Mouse (Mus musculus) megakaryocyte, adult 5-6 weeks (primary cell): ENCODE results near the gene Neurl4. TPM values are rescaled to one million over a fixed set of nuclear protein-coding genes. Genes with fewer than 3 reads are reported as not detected.
A peak's percentile ranks its signal among the peaks of the same experiment; 100 is the strongest.

Experiments
- ATAC-seq: 2 replicates; pipeline ENCODE4 v1.8.0; 2016; ENCODE audit warnings: mild to moderate bottlenecking, inconsistent platforms; ENCODE audit not compliant: poor library complexity, severe bottlenecking
- total RNA-seq, 2 experiments: library from RNA; stranded (forward) in 1 of 2; stranded (reverse) in 1 of 2; fragments of 153-499, 151-499 nt in 1 of 2; fragments of 221-1000, 200-1000 nt in 1 of 2; gene quantifications; 2 replicates each; pipeline versions ENCODE4 v1.2.3 to v1.2.4; 2015 to 2017

Gene Neurl4
- total RNA-seq, 2 experiments from 2014 or later: 7.1 to 18.9 TPM

GRCm38 (mm10) chr11:69930967-69931537 lies 30.2 kb downstream of the Neurl4 start:
- ATAC-seq: peak; percentile 92

- no peak for ATAC-seq
Measured at GRCm38 (mm10) chr11:69931769-69932168, 30.9 kb downstream of the Neurl4 start.

GRCm38 (mm10) chr11:69932254-69932653 lies 31.4 kb downstream of the Neurl4 start:
- no peak for ATAC-seq

GRCm38 (mm10) chr11:69933066-69933465 lies 32.2 kb downstream of the Neurl4 start:
- ATAC-seq: no peak

GRCm38 (mm10) chr11:69934169-69934568 lies 33.3 kb downstream of the Neurl4 start:
- ATAC-seq: peak; percentile 66

GRCm38 (mm10) chr11:69934681-69935080 lies 33.8 kb downstream of the Neurl4 start:
- ATAC-seq: no peak

GRCm38 (mm10) chr11:69935137-69935879 lies 34.4 kb downstream of the Neurl4 start, which contains the start of gene Ybx2:
TSS of gene Ybx2 (plus strand) at chr11:69935796.
- peak; percentile 55 for ATAC-seq

GRCm38 (mm10) chr11:69936156-69936555 lies 35.3 kb downstream of the Neurl4 start:
- no peak for ATAC-seq

GRCm38 (mm10) chr11:69936714-69937347 lies 36.0 kb downstream of the Neurl4 start:
- no peak for ATAC-seq

- no peak for ATAC-seq
Measured at GRCm38 (mm10) chr11:69937385-69937784, 36.5 kb downstream of the Neurl4 start.

- no peak for ATAC-seq
Measured at GRCm38 (mm10) chr11:69937834-69938233, 37.0 kb downstream of the Neurl4 start.

- no peak for ATAC-seq
Measured at GRCm38 (mm10) chr11:69938401-69938979, 37.6 kb downstream of the Neurl4 start.

- no peak for ATAC-seq
Measured at GRCm38 (mm10) chr11:69939181-69939580, 38.3 kb downstream of the Neurl4 start.

GRCm38 (mm10) chr11:69939731-69940130 lies 38.9 kb downstream of the Neurl4 start:
- no peak for ATAC-seq

GRCm38 (mm10) chr11:69940962-69941361 lies 40.1 kb downstream of the Neurl4 start:
- no peak for ATAC-seq

- ATAC-seq: no peak
Measured at GRCm38 (mm10) chr11:69945216-69945615, 44.3 kb downstream of the Neurl4 start.

GRCm38 (mm10) chr11:69945997-69946891 lies 45.4 kb downstream of the Neurl4 start:
- ATAC-seq: no peak

GRCm38 (mm10) chr11:69947337-69948065 lies 46.6 kb downstream of the Neurl4 start:
- no peak for ATAC-seq

GRCm38 (mm10) chr11:69948066-69948762 lies 47.3 kb downstream of the Neurl4 start, which contains the start of gene Slc2a4:
TSS of gene Slc2a4 (minus strand) at chr11:69948188.
- peak; percentile 88 for ATAC-seq
